In genomic region chr2:151862257-151862810, GRCm38 (mm10) we compare ENCODE assay signal across 13 mouse cellular contexts. TPM values are rescaled to one million over a fixed set of nuclear protein-coding genes. Genes with fewer than 3 reads are reported as not detected.
A peak's percentile ranks its signal among the peaks of the same experiment; 100 is the strongest.
DNase-seq lines count a peak whose midpoint lies in the region; ATAC-seq and TF ChIP-seq lines count a peak whose summit lies in the region.
"Had no signal": no experiment of that assay in that cellular context is flagged by ENCODE, and none has a peak within 500 bp of the region (broad histone marks: within the 10 kb centered on the region; RNA-seq: fewer than 3 reads in every experiment).

No protein-coding gene starts in this region.

- H3K27me3 ChIP-seq in forebrain, embryonic 14.5 days (replicated peaks; ENCODE audit: control insufficient read depth, insufficient read depth, low read length), result no peaks in the 10 kb centered on the region
- no peaks in the 10 kb centered on the region for H3K27me3 ChIP-seq in forebrain, embryonic 13.5 days
- no peaks in the 10 kb centered on the region for H3K27me3 ChIP-seq in liver, postnatal 0 days (ENCODE audit: insufficient read depth, low read length)
- H3K27me3 ChIP-seq in liver, embryonic 12.5 days (replicated peaks), result peaks cover 8% of the 10 kb centered on the region; the same call in 1 of the 2 replicates

- ATAC-seq in forebrain, embryonic 14.5 days, result no peak
- no peak for ATAC-seq in forebrain, embryonic 13.5 days
- no peak for ATAC-seq in liver, postnatal 0 days
- no peak for ATAC-seq in liver, embryonic 12.5 days

- peak; percentile 61 for TF ChIP-seq CTCF in liver, postnatal 0 days (IDR thresholded peaks at IDR 0.05; ENCODE audit: low read depth)

- no peak overlapping the region for H3K9ac ChIP-seq in forebrain, embryonic 14.5 days (ENCODE audit: low read length)
- no peak overlapping the region for H3K9ac ChIP-seq in forebrain, embryonic 13.5 days
- no peak overlapping the region for H3K9ac ChIP-seq in liver, postnatal 0 days (replicated peaks)
- H3K9ac ChIP-seq in liver, embryonic 12.5 days, result no peak overlapping the region
- H3K9ac ChIP-seq: heart, embryonic 13.5 days had no signal

- WGBS in forebrain, embryonic 14.5 days, result 44% methylated on average over 5 of the region's 5 CpGs
- 42% methylated on average over 5 of the region's 5 CpGs for WGBS in forebrain, embryonic 13.5 days
- 41% methylated on average over 5 of the region's 5 CpGs for WGBS in liver, postnatal 0 days (ENCODE audit: insufficient replicate concordance)
- 37% methylated on average over 5 of the region's 5 CpGs for WGBS in liver, embryonic 12.5 days (ENCODE audit: insufficient replicate concordance)

- H3K36me3 ChIP-seq in forebrain, embryonic 14.5 days (ENCODE audit: control insufficient read depth, insufficient read depth, low read length), result no peaks in the 10 kb centered on the region
- H3K36me3 ChIP-seq in forebrain, embryonic 13.5 days (ENCODE audit: poor library complexity, severe bottlenecking), result no peaks in the 10 kb centered on the region
- H3K36me3 ChIP-seq in liver, postnatal 0 days (replicated peaks; ENCODE audit: insufficient read depth, low read length), result no peaks in the 10 kb centered on the region
- no peaks in the 10 kb centered on the region for H3K36me3 ChIP-seq in liver, embryonic 12.5 days
- H3K36me3 ChIP-seq: heart, embryonic 13.5 days had no signal

- H3K4me2 ChIP-seq in forebrain, embryonic 14.5 days (ENCODE audit: low read length), result no peak overlapping the region
- H3K4me2 ChIP-seq in forebrain, embryonic 13.5 days, result no peak overlapping the region
- H3K4me2 ChIP-seq in liver, postnatal 0 days (ENCODE audit: low read depth, low read length), result no peak overlapping the region
- H3K4me2 ChIP-seq in liver, embryonic 12.5 days, result no peak overlapping the region
- H3K4me2 ChIP-seq: heart, embryonic 13.5 days had no signal

- DNase-seq in forebrain, embryonic 14.5 days (ENCODE audit: low spot score), result peak; percentile 60
- no peak for DNase-seq in liver, postnatal 0 days
- peak; percentile 24 for DNase-seq in brain, adult 2 months (ENCODE audit: low read depth, low spot score)
- DNase-seq in retina, embryonic 14.5 days (ENCODE audit: low spot score), result peak; percentile 76
- no peak for DNase-seq in B cell, adult 2 months
- DNase-seq in urinary bladder, postnatal 14 days (ENCODE audit: low spot score), result no peak
- DNase-seq: kidney, postnatal 10 days; right cerebral cortex, postnatal 25 days; thymus, adult 2 months had no signal

- H3K9me3 ChIP-seq in forebrain, embryonic 14.5 days (replicated peaks; ENCODE audit: control insufficient read depth, low read length), result no peaks in the 10 kb centered on the region
- H3K9me3 ChIP-seq in forebrain, embryonic 13.5 days (replicated peaks), result no peaks in the 10 kb centered on the region
- H3K9me3 ChIP-seq in liver, postnatal 0 days (ENCODE audit: low read length), result no peaks in the 10 kb centered on the region
- H3K9me3 ChIP-seq in liver, embryonic 12.5 days (replicated peaks), result no peaks in the 10 kb centered on the region
- H3K9me3 ChIP-seq: heart, embryonic 13.5 days had no signal

- peaks cover 2% of the 10 kb centered on the region; the same call in 1 of the 2 replicates for H3K4me1 ChIP-seq in forebrain, embryonic 14.5 days (ENCODE audit: control insufficient read depth, insufficient read depth, low read length)
- H3K4me1 ChIP-seq in forebrain, embryonic 13.5 days, result peaks cover 7% of the 10 kb centered on the region
- H3K4me1 ChIP-seq in liver, postnatal 0 days (ENCODE audit: insufficient read depth), result no peaks in the 10 kb centered on the region
- H3K4me1 ChIP-seq in liver, embryonic 12.5 days, result no peaks in the 10 kb centered on the region
- H3K4me1 ChIP-seq: heart, embryonic 13.5 days had no signal

- H3K4me3 ChIP-seq in forebrain, embryonic 14.5 days (ENCODE audit: low read depth, low read length), result no peak overlapping the region
- H3K4me3 ChIP-seq in forebrain, embryonic 13.5 days, result no peak overlapping the region
- H3K4me3 ChIP-seq in liver, postnatal 0 days (ENCODE audit: low read depth, low read length), result no peak overlapping the region
- H3K4me3 ChIP-seq in liver, embryonic 12.5 days, result no peak overlapping the region
- H3K4me3 ChIP-seq: heart, embryonic 13.5 days had no signal

- TF ChIP-seq EP300 in liver, postnatal 0 days (IDR thresholded peaks at IDR 0.05; ENCODE audit: low read depth), result no peak

- H3K27ac ChIP-seq in forebrain, embryonic 14.5 days (ENCODE audit: low read depth, low read length), result no peak overlapping the region
- H3K27ac ChIP-seq in forebrain, embryonic 13.5 days, result no peak overlapping the region
- no peak overlapping the region for H3K27ac ChIP-seq in liver, postnatal 0 days (ENCODE audit: low read depth)
- no peak overlapping the region for H3K27ac ChIP-seq in liver, embryonic 12.5 days
- H3K27ac ChIP-seq: heart, embryonic 13.5 days had no signal

RNA-seq across cellular contexts. Expression of gene Rspo4, which starts 19.6 kb away (rescaled TPM):
- polyA plus RNA-seq in forebrain, embryonic 14.5 days (2014; fragmentation: Nextera tagmentation; extraction: Ambion mirVana), result 0.17 TPM in 1 of 2 replicates, not detected in the other
- polyA plus RNA-seq in forebrain, embryonic 13.5 days (2015; fragmentation: Nextera tagmentation; extraction: Ambion mirVana), result 0.06 TPM in 1 of 2 replicates, not detected in the other
- polyA plus RNA-seq in liver, postnatal 0 days (2015; fragmentation: Nextera tagmentation; extraction: Ambion mirVana), result 0.05 TPM in 1 of 2 replicates, not detected in the other
- 0.11 TPM in 1 of 2 replicates, not detected in the other for polyA plus RNA-seq in liver, embryonic 12.5 days (2016; fragmentation: Nextera tagmentation; extraction: Ambion mirVana)
- polyA plus RNA-seq: heart, embryonic 13.5 days had no signal

RNA-seq across cellular contexts. Expression of gene Angpt4, which starts 48.7 kb away (rescaled TPM):
- 0.21 TPM in 1 of 2 replicates, not detected in the other for polyA plus RNA-seq in forebrain, embryonic 14.5 days (2014; fragmentation: Nextera tagmentation; extraction: Ambion mirVana)
- not detected in 2 replicates for polyA plus RNA-seq in forebrain, embryonic 13.5 days (2015; fragmentation: Nextera tagmentation; extraction: Ambion mirVana)
- polyA plus RNA-seq in liver, postnatal 0 days (2015; fragmentation: Nextera tagmentation; extraction: Ambion mirVana), result 0.14 and 0.26 TPM in 2 replicates
- 0.05 and 0.08 TPM in 2 replicates for polyA plus RNA-seq in liver, embryonic 12.5 days (2016; fragmentation: Nextera tagmentation; extraction: Ambion mirVana)
- polyA plus RNA-seq: limb, embryonic 11.5 days had no signal

Comparison
In these comparisons a context has a peak if more than half of its experiments do, and no peak if none do; other contexts are left out.
1. DNase-seq: peak in forebrain, embryonic 14.5 days (single experiment), brain, adult 2 months (single experiment) and retina, embryonic 14.5 days (single experiment); none in liver, postnatal 0 days (single experiment), B cell, adult 2 months (0 of 2) and urinary bladder, postnatal 14 days (single experiment).